Mouse (Mus musculus) midbrain, embryonic 15.5 days (tissue): Measurements from ENCODE around the gene Agpat3. TPM values are rescaled to one million over a fixed set of nuclear protein-coding genes. Genes with fewer than 3 reads are reported as not detected.

Experiments
- ATAC-seq: fragments of 200-750 bp; cut with Nextera tagmentation; replicated peaks from 2 replicates; pipeline ENCODE4 v1.8.0; 2017; ENCODE audit warnings: moderate TSS enrichment
- H3K27ac ChIP-seq: fragments of 300-500 bp; sonication (generic); 2 replicates; pipeline ENCODE4 v1.5.1; 2015; ENCODE audit warnings: mild to moderate bottlenecking, inconsistent platforms
- H3K27me3 ChIP-seq: fragments of 300-500 bp; sonication (generic); replicated peaks from 2 replicates; pipeline ENCODE4 v1.6.1; 2015; ENCODE audit warnings: inconsistent platforms
- H3K36me3 ChIP-seq: fragments of 300-500 bp; sonication (generic); replicated peaks from 2 replicates; pipeline ENCODE4 v1.6.1; 2015; ENCODE audit warnings: inconsistent platforms
- H3K4me1 ChIP-seq: fragments of 300-500 bp; sonication (generic); 2 replicates; pipeline ENCODE4 v1.6.1; 2015; ENCODE audit warnings: inconsistent platforms
- H3K4me2 ChIP-seq: fragments of 300-500 bp; sonication (generic); 2 replicates; pipeline ENCODE4 v1.6.1; 2015; ENCODE audit warnings: inconsistent platforms, mild to moderate bottlenecking, moderate library complexity
- H3K4me3 ChIP-seq: fragments of 300-500 bp; sonication (generic); 2 replicates; pipeline ENCODE4 v1.5.1; 2015; ENCODE audit warnings: mild to moderate bottlenecking, inconsistent platforms
- H3K9ac ChIP-seq: fragments of 300-500 bp; sonication (generic); 2 replicates; pipeline ENCODE4 v1.6.1; 2015; ENCODE audit warnings: mild to moderate bottlenecking, inconsistent platforms
- H3K9me3 ChIP-seq: fragments of 300-500 bp; sonication (generic); 2 replicates; pipeline ENCODE4 v1.6.1; 2016; ENCODE audit warnings: inconsistent platforms
- WGBS: fragments of 180-500 bp; shearing (Covaris S2); methylation state at CpG from one replicate; pipeline ENCODE4 v1.1.7; 2015; ENCODE audit warnings: mixed read lengths; 5-methylcytosine and 5-hydroxymethylcytosine counted together
- polyA plus RNA-seq: library from polyadenylated mRNA; unstranded; fragments of >200 nt; fragmentation: Nextera tagmentation; extraction: Ambion mirVana; gene quantifications from 2 replicates; pipeline ENCODE4 v1.2.1, GENCODE M21; 2015

The Agpat3 gene
- polyA plus RNA-seq, 1 experiment from 2014 or later = 73.4 TPM

GRCm38 (mm10) chr10:78298651-78299644, 53.3 kb downstream of the Agpat3 start:
- 90% methylated on average over 8 of the region's 8 CpGs for WGBS
- Histone ChIP-seq H3K4me3 (no peak overlapping the region), H3K4me1 (no peaks in the 10 kb centered on the region), H3K27me3 (no peaks in the 10 kb centered on the region), H3K9ac (no peak overlapping the region), H3K4me2 (no peak overlapping the region), H3K27ac (no peak overlapping the region), H3K36me3 (no peaks in the 10 kb centered on the region), H3K9me3 (no peaks in the 10 kb centered on the region)
- ATAC-seq = no peak

- 80% methylated on average over 15 of the region's 15 CpGs for WGBS
- H3K27ac ChIP-seq = no peak overlapping the region
- no peak overlapping the region for H3K4me2 ChIP-seq
Measured at GRCm38 (mm10) chr10:78297576-78298484, 54.5 kb downstream of the Agpat3 start.

GRCm38 (mm10) chr10:78296980-78297379, 55.3 kb downstream of the Agpat3 start:
- no peak for ATAC-seq
- Histone ChIP-seq H3K4me2 (no peak overlapping the region), H3K4me3 (no peak overlapping the region), H3K9ac (no peak overlapping the region), H3K9me3 (no peaks in the 10 kb centered on the region), H3K27me3 (no peaks in the 10 kb centered on the region), H3K4me1 (no peaks in the 10 kb centered on the region), H3K27ac (no peak overlapping the region), H3K36me3 (no peaks in the 10 kb centered on the region)
- WGBS = 77% methylated on average over 4 of the region's 4 CpGs

More at GRCm38 (mm10) chr10:78297576-78298484, 54.5 kb downstream of the Agpat3 start:
- Histone ChIP-seq H3K9me3 (no peaks in the 10 kb centered on the region), H3K36me3 (no peaks in the 10 kb centered on the region), H3K4me1 (no peaks in the 10 kb centered on the region), H3K27me3 (no peaks in the 10 kb centered on the region), H3K9ac (no peak overlapping the region), H3K4me3 (no peak overlapping the region)
- ATAC-seq = peak; percentile 52; the same call in 1 of the 2 replicates

GRCm38 (mm10) chr10:78296371-78296770, 55.9 kb downstream of the Agpat3 start:
- ATAC-seq = no peak
- H3K4me3 ChIP-seq = no peak overlapping the region
- no peak overlapping the region for H3K9ac ChIP-seq
- no peaks in the 10 kb centered on the region for H3K36me3 ChIP-seq
- H3K4me1 ChIP-seq = no peaks in the 10 kb centered on the region
- no peaks in the 10 kb centered on the region for H3K27me3 ChIP-seq
- 93% methylated on average over 5 of the region's 5 CpGs for WGBS
- H3K4me2 ChIP-seq = no peak overlapping the region
- no peak overlapping the region for H3K27ac ChIP-seq
- H3K9me3 ChIP-seq = no peaks in the 10 kb centered on the region

GRCm38 (mm10) chr10:78293576-78293975, 58.7 kb downstream of the Agpat3 start:
- Histone ChIP-seq H3K36me3 (no peaks in the 10 kb centered on the region), H3K4me2 (no peak overlapping the region), H3K9me3 (no peaks in the 10 kb centered on the region), H3K4me1 (no peaks in the 10 kb centered on the region), H3K27me3 (no peaks in the 10 kb centered on the region), H3K27ac (no peak overlapping the region), H3K4me3 (no peak overlapping the region), H3K9ac (no peak overlapping the region)
- 88% methylated on average over 1 of the region's 1 CpGs for WGBS
- ATAC-seq = no peak

- Histone ChIP-seq H3K4me3 (no peak overlapping the region), H3K27me3 (no peaks in the 10 kb centered on the region), H3K9me3 (no peaks in the 10 kb centered on the region), H3K36me3 (no peaks in the 10 kb centered on the region), H3K4me2 (no peak overlapping the region), H3K4me1 (no peaks in the 10 kb centered on the region), H3K9ac (no peak overlapping the region), H3K27ac (no peak overlapping the region)
- 89% methylated on average over 5 of the region's 5 CpGs for WGBS
- ATAC-seq = no peak
Measured at GRCm38 (mm10) chr10:78292381-78292780, 59.9 kb downstream of the Agpat3 start.

- ATAC-seq = no peak
- Histone ChIP-seq H3K9me3 (no peaks in the 10 kb centered on the region), H3K27ac (no peak overlapping the region), H3K4me1 (no peaks in the 10 kb centered on the region), H3K4me3 (no peak overlapping the region), H3K36me3 (peaks cover 6% of the 10 kb centered on the region), H3K9ac (no peak overlapping the region), H3K4me2 (no peak overlapping the region), H3K27me3 (no peaks in the 10 kb centered on the region)
- WGBS = 91% methylated on average over 8 of the region's 8 CpGs
Measured at GRCm38 (mm10) chr10:78290730-78291535, 61.4 kb downstream of the Agpat3 start.

- H3K4me2 ChIP-seq = no peak overlapping the region
- H3K36me3 ChIP-seq = peaks cover 10% of the 10 kb centered on the region
- WGBS = 97% methylated on average over 4 of the region's 4 CpGs
- no peaks in the 10 kb centered on the region for H3K4me1 ChIP-seq
- H3K9ac ChIP-seq = no peak overlapping the region
- H3K27ac ChIP-seq = no peak overlapping the region
- H3K9me3 ChIP-seq = no peaks in the 10 kb centered on the region
- no peak overlapping the region for H3K4me3 ChIP-seq
- no peaks in the 10 kb centered on the region for H3K27me3 ChIP-seq
- no peak for ATAC-seq
Measured at GRCm38 (mm10) chr10:78288896-78289295, 63.4 kb downstream of the Agpat3 start.

GRCm38 (mm10) chr10:78288135-78288534, 64.2 kb downstream of the Agpat3 start:
- H3K27ac ChIP-seq = no peak overlapping the region
- H3K4me2 ChIP-seq = no peak overlapping the region
- no peak overlapping the region for H3K9ac ChIP-seq
- H3K4me1 ChIP-seq = no peaks in the 10 kb centered on the region
- H3K4me3 ChIP-seq = no peak overlapping the region
- no peak for ATAC-seq
- no peaks in the 10 kb centered on the region for H3K9me3 ChIP-seq
- peaks cover 16% of the 10 kb centered on the region for H3K36me3 ChIP-seq
- H3K27me3 ChIP-seq = no peaks in the 10 kb centered on the region
- WGBS = 95% methylated on average over 5 of the region's 5 CpGs

- no peak for ATAC-seq
- Histone ChIP-seq H3K9me3 (no peaks in the 10 kb centered on the region), H3K27me3 (no peaks in the 10 kb centered on the region), H3K27ac (no peak overlapping the region), H3K4me1 (no peaks in the 10 kb centered on the region), H3K9ac (no peak overlapping the region), H3K4me2 (no peak overlapping the region), H3K4me3 (no peak overlapping the region), H3K36me3 (peaks cover 18% of the 10 kb centered on the region)
- WGBS = 96% methylated on average over 22 of the region's 22 CpGs
Measured at GRCm38 (mm10) chr10:78287465-78288132, 64.7 kb downstream of the Agpat3 start.

GRCm38 (mm10) chr10:78285959-78286358, 66.3 kb downstream of the Agpat3 start:
- H3K27ac ChIP-seq = no peak overlapping the region
- WGBS = 89% methylated on average over 4 of the region's 4 CpGs
- peaks cover 23% of the 10 kb centered on the region for H3K36me3 ChIP-seq
- no peak for ATAC-seq
- no peaks in the 10 kb centered on the region for H3K4me1 ChIP-seq
- H3K9ac ChIP-seq = no peak overlapping the region
- H3K4me3 ChIP-seq = no peak overlapping the region
- H3K4me2 ChIP-seq = no peak overlapping the region
- H3K9me3 ChIP-seq = no peaks in the 10 kb centered on the region
- no peaks in the 10 kb centered on the region for H3K27me3 ChIP-seq
